Mouse (Mus musculus) erythroblast, embryonic 14.5 days (primary cell): ENCODE measurements around the gene Usp36.

ENCODE experiments used
- GATA1 ChIP-seq: IDR thresholded peaks from 2 replicates; pipeline ENCODE4 v1.6.1; 2012; ENCODE audit warnings: low read length, inconsistent platforms, mixed read lengths
- TAL1 ChIP-seq: IDR thresholded peaks from 3 replicates; pipeline ENCODE4 v1.6.1; 2012; ENCODE audit warnings: low read length, inconsistent platforms, mixed read lengths

- TF ChIP-seq TAL1: no peak
- no peak for TF ChIP-seq GATA1
Measured at GRCm38 (mm10) chr11:118240388-118240787, 49.7 kb downstream of the Usp36 start.
